Mouse (Mus musculus) stomach, embryonic 16.5 days (tissue): ENCODE measurements around the gene Tnfrsf13c. TPM values are rescaled to one million over a fixed set of nuclear protein-coding genes. Genes with fewer than 3 reads are reported as not detected.

ENCODE experiments used
- ATAC-seq: fragments of 200-750 bp; cut with Nextera tagmentation; 2 replicates; pipeline ENCODE4 v1.8.0; 2017; ENCODE audit warnings: moderate number of reproducible peaks, moderate TSS enrichment; ENCODE audit not compliant: insufficient read depth, low FRiP score
- H3K27ac ChIP-seq: fragments of 300-500 bp; sonication (generic); 2 replicates; pipeline ENCODE4 v1.5.1; 2014; ENCODE audit warnings: low read length
- H3K27me3 ChIP-seq: fragments of 300-500 bp; sonication (generic); 2 replicates; pipeline ENCODE4 v1.6.1; 2014; ENCODE audit warnings: low read length, control low read depth, mixed read lengths; ENCODE audit not compliant: control insufficient read depth, insufficient read depth
- H3K36me3 ChIP-seq: fragments of 300-500 bp; sonication (generic); 2 replicates; pipeline ENCODE4 v1.6.1; 2014; ENCODE audit warnings: low read length; ENCODE audit not compliant: control insufficient read depth, insufficient read depth
- H3K4me1 ChIP-seq: fragments of 300-500 bp; sonication (generic); 2 replicates; pipeline ENCODE4 v1.6.1; 2014; ENCODE audit warnings: low read length, control low read depth, mixed read lengths; ENCODE audit not compliant: control insufficient read depth, insufficient read depth
- H3K4me2 ChIP-seq: fragments of 300-500 bp; sonication (generic); 2 replicates; pipeline ENCODE4 v1.6.1; 2014; ENCODE audit warnings: low read depth, low read length, mixed read lengths
- H3K4me3 ChIP-seq: fragments of 300-500 bp; sonication (generic); replicated peaks from 2 replicates; pipeline ENCODE4 v1.5.1; 2014; ENCODE audit warnings: mild to moderate bottlenecking, low read length
- H3K9ac ChIP-seq: fragments of 300-500 bp; sonication (generic); 2 replicates; pipeline ENCODE4 v1.6.1; 2014; ENCODE audit warnings: low read length
- H3K9me3 ChIP-seq: fragments of 300-500 bp; sonication (generic); replicated peaks from 2 replicates; pipeline ENCODE4 v1.6.1; 2016; ENCODE audit warnings: low read length, control low read depth; ENCODE audit not compliant: control insufficient read depth
- WGBS: fragments of 180-500 bp; shearing (Covaris S2); extraction: QIAGEN DNeasy Blood & Tissue Kit; methylation state at CpG from one replicate; pipeline ENCODE4 v1.1.7; 2014; 5-methylcytosine and 5-hydroxymethylcytosine counted together
- polyA plus RNA-seq: library from polyadenylated mRNA; unstranded; fragments of >200 nt; fragmentation: Nextera tagmentation; extraction: Ambion mirVana; gene quantifications from 2 replicates; pipeline ENCODE4 v1.2.1, GENCODE M21; 2015

Gene Tnfrsf13c
- polyA plus RNA-seq, 1 experiment from 2014 or later = 0.10 TPM

DNA sequence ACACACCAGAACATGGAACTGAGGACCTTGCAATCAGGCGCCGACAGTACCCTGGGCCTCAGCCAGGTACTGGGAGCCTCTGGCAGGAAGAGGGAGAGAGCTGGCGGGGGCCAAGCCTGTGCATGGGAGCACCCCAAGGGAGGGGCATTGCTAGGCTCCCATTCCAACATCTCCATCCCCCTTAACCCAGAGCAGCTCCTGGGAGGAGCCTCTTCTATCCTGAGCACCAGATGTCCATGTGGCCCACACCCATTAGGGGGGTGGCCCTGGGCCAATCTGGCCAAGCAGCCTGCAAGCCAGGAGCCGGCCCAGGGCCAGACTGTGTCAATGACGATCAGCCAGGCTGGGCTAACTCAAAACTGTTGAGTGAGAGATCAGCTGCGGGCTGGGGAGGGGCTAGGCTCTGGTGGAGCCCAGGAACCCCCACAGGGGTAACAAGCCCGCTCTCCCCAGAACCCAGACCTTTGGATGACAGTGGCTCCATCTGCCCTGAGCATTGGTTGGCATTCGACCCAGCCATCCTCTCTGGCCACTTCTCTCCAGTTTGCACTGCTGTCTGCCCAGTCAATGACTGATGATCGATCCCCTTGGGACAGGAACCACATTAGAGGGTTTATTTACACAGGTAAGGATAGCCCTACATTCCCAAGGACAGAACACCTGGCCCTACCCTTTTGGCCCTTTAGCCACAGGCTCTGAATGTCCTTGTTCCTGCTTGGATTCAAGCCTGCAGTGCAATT, 17.6 kb downstream of the Tnfrsf13c start:
- H3K27me3 ChIP-seq = peaks cover 49% of the 10 kb centered on the region
- 51% methylated on average over 9 of the region's 9 CpGs for WGBS

DNA sequence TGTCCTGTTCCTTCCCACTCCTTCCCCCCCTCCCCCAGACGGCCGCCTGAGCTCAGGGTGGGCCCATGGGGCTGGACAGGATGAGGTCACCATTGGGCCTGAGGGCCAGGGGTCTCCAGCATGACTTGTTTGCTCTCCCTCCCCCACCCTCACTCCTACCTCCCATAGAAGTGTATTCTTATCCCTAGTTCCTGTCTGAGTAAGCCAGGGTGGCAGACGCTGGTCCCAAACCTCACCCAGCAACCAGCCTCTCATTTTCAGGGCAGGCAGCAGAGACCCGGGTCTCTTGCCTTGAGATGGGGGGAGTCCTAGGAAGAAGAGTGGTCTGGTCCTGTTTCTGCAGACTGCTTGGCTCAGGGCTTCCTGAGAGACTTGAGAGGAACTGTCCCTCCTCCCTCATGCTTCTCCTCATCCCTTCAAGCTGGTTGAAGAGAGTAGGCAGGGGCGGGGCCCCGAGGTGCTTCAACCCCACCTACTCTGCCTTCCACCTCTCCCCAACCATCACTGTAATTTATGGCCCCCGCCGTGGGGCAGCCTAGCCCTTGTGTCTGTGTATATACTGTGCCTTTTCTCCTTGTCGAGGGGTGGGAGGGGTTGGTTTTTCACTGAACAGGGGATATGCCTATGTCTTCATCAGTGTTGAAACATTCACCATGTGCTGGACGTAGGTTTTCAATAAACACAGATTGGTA, 19.3 kb downstream of the Tnfrsf13c start:
- Histone ChIP-seq H3K4me2 (no peak overlapping the region), H3K4me3 (no peak overlapping the region), H3K9me3 (no peaks in the 10 kb centered on the region), H3K36me3 (peaks cover 15% of the 10 kb centered on the region), H3K4me1 (peaks cover 5% of the 10 kb centered on the region; the same call in 1 of the 2 replicates), H3K9ac (no peak overlapping the region), H3K27me3 (peaks cover 32% of the 10 kb centered on the region), H3K27ac (no peak overlapping the region)
- WGBS = 60% methylated on average over 10 of the region's 10 CpGs
- ATAC-seq = no peak

More for the DNA sequence above, 17.6 kb downstream of the Tnfrsf13c start:
- no peak overlapping the region for H3K9ac ChIP-seq
- no peak overlapping the region for H3K27ac ChIP-seq
- H3K4me1 ChIP-seq = peaks cover 7% of the 10 kb centered on the region
- no peaks in the 10 kb centered on the region for H3K9me3 ChIP-seq
- H3K4me2 ChIP-seq = no peak overlapping the region
- peaks cover 12% of the 10 kb centered on the region for H3K36me3 ChIP-seq
- no peak overlapping the region for H3K4me3 ChIP-seq
- peak; percentile 76 for ATAC-seq

DNA sequence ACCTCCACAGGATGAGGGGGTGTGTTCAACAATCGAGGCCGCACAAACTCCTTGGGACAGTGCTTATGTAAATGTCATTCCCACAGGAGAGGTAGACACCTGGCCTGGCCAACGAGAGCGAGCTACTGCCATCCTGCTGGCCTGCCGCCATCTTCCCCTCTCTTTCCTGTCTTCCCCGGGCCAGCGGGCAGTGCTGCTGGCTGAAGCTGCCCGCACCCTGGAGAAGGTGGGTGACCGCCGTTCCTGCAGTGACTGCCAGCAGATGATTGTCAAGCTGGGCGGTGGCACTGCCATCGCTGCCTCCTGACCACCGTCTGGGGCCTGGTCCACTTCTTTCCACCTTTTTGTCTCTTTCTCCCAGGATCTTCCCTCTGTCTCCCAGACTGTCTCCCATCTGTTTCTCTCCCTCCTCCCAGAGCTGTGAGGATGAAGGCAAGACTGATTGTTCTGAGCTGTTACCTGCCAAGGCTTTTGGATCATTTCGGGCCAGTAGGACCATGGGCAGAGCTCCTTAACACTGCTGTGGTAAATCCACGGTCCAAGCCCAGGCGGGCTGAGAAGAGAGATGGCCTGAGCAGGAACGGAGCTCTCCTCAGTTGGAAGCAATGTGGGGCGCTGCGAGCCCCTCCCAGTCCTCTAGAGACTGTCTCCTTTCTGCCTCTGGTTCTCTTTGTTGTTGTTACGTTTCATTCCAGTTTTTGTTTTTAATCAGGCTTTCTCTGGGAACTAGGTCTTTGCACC, 20.4 kb downstream of the Tnfrsf13c start:
- no peak overlapping the region for H3K4me2 ChIP-seq
- ATAC-seq = no peak
- H3K4me3 ChIP-seq = no peak overlapping the region
- peaks cover 28% of the 10 kb centered on the region for H3K27me3 ChIP-seq
- 84% methylated on average over 20 of the region's 20 CpGs for WGBS
- peaks cover 26% of the 10 kb centered on the region for H3K36me3 ChIP-seq
- H3K9ac ChIP-seq = no peak overlapping the region
- H3K27ac ChIP-seq = no peak overlapping the region
- peaks cover 5% of the 10 kb centered on the region; the same call in 1 of the 2 replicates for H3K4me1 ChIP-seq
- no peaks in the 10 kb centered on the region for H3K9me3 ChIP-seq

DNA sequence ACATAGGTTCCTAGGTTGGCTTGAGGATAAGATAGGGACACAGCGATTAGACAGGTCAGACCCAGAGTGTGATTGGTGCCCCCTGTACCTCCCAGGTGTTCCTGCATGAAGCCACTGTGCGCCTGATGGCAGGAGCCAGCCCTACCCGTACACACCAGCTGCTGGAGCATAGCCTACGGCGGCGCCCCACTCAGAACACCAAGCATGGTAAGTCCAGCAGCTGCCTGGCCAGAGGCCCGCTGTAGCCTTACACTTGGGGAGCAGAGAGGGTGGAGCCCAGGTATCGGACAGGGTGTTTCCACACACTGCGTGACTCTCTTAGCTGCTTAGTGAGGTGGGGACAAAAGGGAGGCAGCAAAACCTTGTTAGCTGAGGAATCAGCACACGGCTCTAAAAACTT, 21.1 kb downstream of the Tnfrsf13c start:
- 77% methylated on average over 10 of the region's 10 CpGs for WGBS
- Histone ChIP-seq H3K9ac (no peak overlapping the region), H3K4me3 (no peak overlapping the region), H3K4me1 (peaks cover 5% of the 10 kb centered on the region; the same call in 1 of the 2 replicates), H3K36me3 (peaks cover 30% of the 10 kb centered on the region), H3K27me3 (peaks cover 28% of the 10 kb centered on the region), H3K27ac (no peak overlapping the region), H3K4me2 (no peak overlapping the region), H3K9me3 (no peaks in the 10 kb centered on the region)
- no peak for ATAC-seq

DNA sequence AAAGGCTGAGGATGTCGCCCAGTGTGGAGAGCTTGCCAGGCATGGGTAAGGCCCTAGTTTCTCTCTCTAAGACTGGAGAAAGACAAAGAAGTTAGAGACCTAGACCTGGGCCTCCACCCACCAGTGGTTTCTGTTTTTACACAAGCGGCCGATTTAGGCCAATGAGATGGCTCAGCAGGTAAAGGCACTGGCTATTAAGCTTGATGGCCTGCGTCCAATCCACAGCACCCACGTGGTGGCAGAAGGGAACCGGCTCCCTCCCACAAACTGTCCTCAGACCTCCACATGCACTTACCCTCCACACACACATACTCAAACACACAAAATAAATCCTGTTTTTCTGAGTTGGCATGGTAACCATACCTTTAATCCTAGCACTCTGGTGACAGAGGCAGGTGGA, 22.1 kb downstream of the Tnfrsf13c start:
- H3K36me3 ChIP-seq = peaks cover 38% of the 10 kb centered on the region
- H3K4me1 ChIP-seq = no peaks in the 10 kb centered on the region
- no peak overlapping the region for H3K4me2 ChIP-seq
- peaks cover 21% of the 10 kb centered on the region for H3K27me3 ChIP-seq
- H3K9ac ChIP-seq = no peak overlapping the region
- no peak overlapping the region for H3K4me3 ChIP-seq
- no peaks in the 10 kb centered on the region for H3K9me3 ChIP-seq
- H3K27ac ChIP-seq = no peak overlapping the region
- no peak for ATAC-seq
- WGBS = 91% methylated on average over 6 of the region's 6 CpGs

DNA sequence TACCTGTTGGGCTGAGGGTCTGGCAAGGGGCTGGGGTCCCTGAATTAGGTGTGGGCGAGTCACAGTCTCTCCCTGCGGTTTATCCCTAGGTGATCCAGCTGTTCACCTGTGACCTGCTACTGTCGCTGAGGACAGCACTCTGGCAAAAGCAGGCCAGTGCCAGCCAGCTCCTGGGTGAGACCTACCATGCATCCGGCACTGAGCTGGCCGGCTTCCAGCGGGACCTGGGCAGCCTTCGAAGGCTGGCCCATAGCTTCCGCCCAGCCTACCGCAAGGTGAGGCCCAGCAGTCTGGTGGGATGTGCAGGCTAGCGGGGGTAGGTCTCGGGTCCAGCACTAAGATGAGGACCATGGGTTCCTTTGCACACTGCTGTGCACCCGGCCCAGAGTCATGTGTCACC, 24.6 kb downstream of the Tnfrsf13c start:
- no peaks in the 10 kb centered on the region for H3K27me3 ChIP-seq
- no peak for ATAC-seq
- H3K4me1 ChIP-seq = no peaks in the 10 kb centered on the region
- no peak overlapping the region for H3K4me2 ChIP-seq
- H3K9ac ChIP-seq = no peak overlapping the region
- no peak overlapping the region for H3K4me3 ChIP-seq
- no peak overlapping the region for H3K27ac ChIP-seq
- H3K9me3 ChIP-seq = no peaks in the 10 kb centered on the region
- WGBS = 88% methylated on average over 12 of the region's 12 CpGs
- peaks cover 54% of the 10 kb centered on the region for H3K36me3 ChIP-seq

DNA sequence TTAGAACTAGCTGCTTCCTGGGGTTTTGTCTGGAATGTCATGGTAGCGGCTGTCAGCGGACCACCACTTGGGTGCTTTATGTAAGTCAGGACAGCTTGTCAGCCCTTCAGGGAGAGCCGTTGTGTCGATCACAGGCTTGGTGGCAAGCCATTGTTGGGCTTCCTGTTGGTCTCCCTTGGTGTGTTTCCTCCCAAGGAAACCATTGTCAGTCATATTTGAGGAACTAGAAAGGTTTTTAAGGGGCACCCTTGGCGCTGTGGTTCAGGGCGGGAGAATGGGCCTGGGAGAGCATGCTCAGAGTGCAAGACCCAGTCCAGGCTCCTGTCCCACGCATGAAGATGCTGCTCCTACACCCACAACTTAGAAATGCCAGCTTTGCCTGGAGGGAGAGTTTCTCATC, 25.8 kb downstream of the Tnfrsf13c start:
- H3K9me3 ChIP-seq = no peaks in the 10 kb centered on the region
- H3K4me2 ChIP-seq = no peak overlapping the region
- no peaks in the 10 kb centered on the region for H3K4me1 ChIP-seq
- H3K9ac ChIP-seq = no peak overlapping the region
- H3K4me3 ChIP-seq = no peak overlapping the region
- no peaks in the 10 kb centered on the region for H3K27me3 ChIP-seq
- ATAC-seq = no peak
- peaks cover 52% of the 10 kb centered on the region for H3K36me3 ChIP-seq
- whole genome bisulfite sequencing = 80% methylated on average over 7 of the region's 7 CpGs
- H3K27ac ChIP-seq = no peak overlapping the region

DNA sequence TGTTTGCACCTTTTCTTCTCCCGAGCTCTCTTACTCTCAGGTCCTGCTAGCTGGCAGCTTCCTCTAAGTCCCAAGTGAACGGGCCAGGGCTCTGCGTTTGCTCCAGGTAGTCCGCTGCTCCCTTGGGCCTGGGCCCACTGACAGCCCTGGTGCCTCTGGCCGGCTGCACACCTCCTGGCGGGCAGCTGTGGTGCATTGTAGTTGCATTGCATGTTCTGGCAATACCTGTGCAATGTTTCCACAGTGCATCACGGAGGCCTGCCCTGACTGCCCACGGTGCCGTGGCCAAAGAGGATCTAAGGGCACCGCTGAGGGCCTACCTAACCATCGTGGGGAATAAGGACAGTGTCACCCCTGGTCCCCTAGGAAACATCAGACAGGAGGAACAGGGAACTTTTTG, 26.2 kb downstream of the Tnfrsf13c start:
- no peaks in the 10 kb centered on the region for H3K4me1 ChIP-seq
- H3K9me3 ChIP-seq = no peaks in the 10 kb centered on the region
- H3K27me3 ChIP-seq = no peaks in the 10 kb centered on the region
- peaks cover 48% of the 10 kb centered on the region for H3K36me3 ChIP-seq
- no peak overlapping the region for H3K4me2 ChIP-seq
- no peak overlapping the region for H3K27ac ChIP-seq
- H3K4me3 ChIP-seq = no peak overlapping the region
- no peak overlapping the region for H3K9ac ChIP-seq
- no peak for ATAC-seq
- 92% methylated on average over 11 of the region's 11 CpGs for WGBS

DNA sequence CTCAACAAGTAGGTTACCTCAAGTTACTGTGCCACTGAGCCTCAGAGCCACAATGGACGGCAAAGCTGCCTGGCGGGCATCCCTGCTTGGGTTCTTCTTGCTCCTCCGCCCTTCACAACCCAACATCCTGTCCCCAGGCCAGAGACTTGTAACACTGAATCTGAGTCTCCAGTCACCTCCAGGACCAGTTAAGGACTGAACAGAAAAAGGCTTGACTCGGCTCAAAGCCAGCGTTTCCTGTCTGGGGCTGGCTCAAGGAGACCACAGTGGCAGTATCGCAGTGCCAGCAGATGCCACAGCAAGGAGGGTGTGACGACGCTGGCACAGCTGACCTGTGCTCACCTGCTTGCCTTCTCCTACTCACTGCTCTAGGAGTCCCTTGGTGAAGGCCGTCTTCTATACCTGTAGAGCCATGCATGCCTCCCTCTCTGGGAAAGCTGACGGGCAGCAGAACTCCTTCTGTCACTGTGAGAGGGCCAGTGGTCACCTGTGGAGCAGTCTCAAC, 26.9 kb downstream of the Tnfrsf13c start:
- H3K4me2 ChIP-seq = no peak overlapping the region
- no peaks in the 10 kb centered on the region for H3K4me1 ChIP-seq
- no peaks in the 10 kb centered on the region for H3K9me3 ChIP-seq
- H3K27me3 ChIP-seq = no peaks in the 10 kb centered on the region
- no peak overlapping the region for H3K27ac ChIP-seq
- H3K9ac ChIP-seq = no peak overlapping the region
- H3K36me3 ChIP-seq = peaks cover 47% of the 10 kb centered on the region
- no peak for ATAC-seq
- no peak overlapping the region for H3K4me3 ChIP-seq
- WGBS = 85% methylated on average over 10 of the region's 10 CpGs
